Mouse (Mus musculus): ENCODE measurements at regions not wholly inside any gene's neighbourhood (a gene's known extent, or its start where the extent isn't known, plus 50 kb on each side); places are given as distances from the start of the nearest gene placed in this dataset.

- no peak for DNase-seq
These were observed 936.3 kb upstream of the Flrt2 start for GRCm38 (mm10) chr12:94755754-94756153.

- no peak for DNase-seq
These were observed 896.0 kb upstream of the Flrt2 start for GRCm38 (mm10) chr12:94795913-94796615.

- DNase-seq, result no peak
These were observed 887.3 kb upstream of the Flrt2 start for GRCm38 (mm10) chr12:94804692-94805091.

- DNase-seq, result no peak
These were observed 860.6 kb upstream of the Flrt2 start for GRCm38 (mm10) chr12:94831400-94831799.

GRCm38 (mm10) chr12:94862720-94863119 is 829.3 kb upstream of the Flrt2 start:
- DNase-seq, result no peak

GRCm38 (mm10) chr12:94910816-94911215 is 781.2 kb upstream of the Flrt2 start:
- DNase-seq, result no peak

GRCm38 (mm10) chr12:94943067-94943466 is 749.0 kb upstream of the Flrt2 start:
- no peak for DNase-seq

Small RNA genes in the stretch of these regions (microRNA-seq; reads per million reads assigned to microRNA genes)
- 0 reads per million in 2 experiments for gene Mir8099-2

Measured in heart, postnatal 4 days (tissue).